Mouse (Mus musculus) activated CD4-positive, CD25-positive, alpha-beta regulatory T cell, adult 9 weeks (primary cell): ENCODE data around the gene Vldlr. TPM values are rescaled to one million over a fixed set of nuclear protein-coding genes. Genes with fewer than 3 reads are reported as not detected.

Experiments used
- polyA plus RNA-seq: library from polyadenylated mRNA; unstranded; fragments of 100-300 nt; shearing (Covaris generic); gene quantifications from one replicate; pipeline ENCODE4 v1.2.1, GENCODE M21; 2017

The Vldlr gene
- not detected for polyA plus RNA-seq

GRCm38 (mm10) chr19:27216318-27216717, at the start of gene Vldlr:
TSS of gene Vldlr (plus strand) at chr19:27216484.

Other genes starting within 250 kb of the Vldlr start
- gene Kcnv2, start 106.1 kb downstream of the Vldlr start, polyA plus RNA-seq = not detected
- gene Pum3, start 213.3 kb downstream of the Vldlr start, polyA plus RNA-seq = 77.3 TPM